Mouse (Mus musculus) kidney, adult 2 months (tissue): ENCODE measurements around the gene Arhgef11. TPM values are rescaled to one million over a fixed set of nuclear protein-coding genes. Genes with fewer than 3 reads are reported as not detected.

ENCODE experiments used
- DNase-seq: peaks from one replicate; pipeline ENCODE4 v3.0.0; 2021
- H3K27ac ChIP-seq: fragments of 200-500 bp; 2 replicates; pipeline ENCODE4 v1.5.1; 2012; ENCODE audit warnings: low read depth, low read length, control low read depth, inconsistent platforms; ENCODE audit not compliant: insufficient read depth
- H3K27me3 ChIP-seq: fragments of 200-500 bp; replicated peaks from 2 replicates; pipeline ENCODE4 v1.6.1; 2012; ENCODE audit warnings: mild to moderate bottlenecking, moderate library complexity, low read length, inconsistent platforms; ENCODE audit not compliant: control insufficient read depth, insufficient read depth
- H3K36me3 ChIP-seq: fragments of 200-500 bp; 2 replicates; pipeline ENCODE4 v1.6.1; 2012; ENCODE audit warnings: mild to moderate bottlenecking, moderate library complexity, low read length, inconsistent platforms; ENCODE audit not compliant: control insufficient read depth, insufficient read depth
- H3K4me1 ChIP-seq: fragments of 200-500 bp; 2 replicates; pipeline ENCODE4 v1.6.1; 2011; ENCODE audit warnings: low read length; ENCODE audit not compliant: control insufficient read depth, insufficient read depth
- H3K4me3 ChIP-seq: fragments of 200-500 bp; 2 replicates; pipeline ENCODE4 v1.5.1; 2011; ENCODE audit warnings: mild to moderate bottlenecking, low read depth, low read length, control low read depth; ENCODE audit not compliant: insufficient read depth
- CTCF ChIP-seq: fragments of 200-500 bp; conservative IDR thresholded peaks from 2 replicates; pipeline ENCODE4 v1.5.1; 2011; ENCODE audit warnings: low read depth, mild to moderate bottlenecking, control low read depth, low read length, moderate library complexity, mixed read lengths; ENCODE audit not compliant: insufficient read depth, insufficient read length
- POLR2A ChIP-seq: fragments of 200-500 bp; IDR thresholded peaks from one replicate; pipeline ENCODE4 v1.6.1; 2011; ENCODE audit warnings: low read depth, low read length, control low read depth
- WGBS: fragments of 180-500 bp; shearing (Covaris S2); methylation state at CpG from one replicate; pipeline ENCODE4 v1.1.7; 2018; 5-methylcytosine and 5-hydroxymethylcytosine counted together
- polyA plus RNA-seq: library from polyadenylated mRNA; depleted of rRNA; stranded (reverse); fragments of >200 nt; gene quantifications from 2 replicates; pipeline ENCODE4 v1.2.3, GENCODE M21; 2012

The Arhgef11 gene
- polyA plus RNA-seq, 1 experiment, result 35.4 TPM

GRCm38 (mm10) chr3:87733984-87734761 is 116.8 kb downstream of the Arhgef11 start:
- no peak for DNase-seq
- H3K27me3 ChIP-seq, result no peaks in the 10 kb centered on the region
- H3K27ac ChIP-seq, result no peak overlapping the region
- peaks cover 3% of the 10 kb centered on the region for H3K36me3 ChIP-seq
- TF ChIP-seq POLR2A (no peak), CTCF (no peak)
- H3K4me1 ChIP-seq, result no peaks in the 10 kb centered on the region
- WGBS, result 75% methylated on average over 11 of the region's 11 CpGs
- H3K4me3 ChIP-seq, result no peak overlapping the region

DNA sequence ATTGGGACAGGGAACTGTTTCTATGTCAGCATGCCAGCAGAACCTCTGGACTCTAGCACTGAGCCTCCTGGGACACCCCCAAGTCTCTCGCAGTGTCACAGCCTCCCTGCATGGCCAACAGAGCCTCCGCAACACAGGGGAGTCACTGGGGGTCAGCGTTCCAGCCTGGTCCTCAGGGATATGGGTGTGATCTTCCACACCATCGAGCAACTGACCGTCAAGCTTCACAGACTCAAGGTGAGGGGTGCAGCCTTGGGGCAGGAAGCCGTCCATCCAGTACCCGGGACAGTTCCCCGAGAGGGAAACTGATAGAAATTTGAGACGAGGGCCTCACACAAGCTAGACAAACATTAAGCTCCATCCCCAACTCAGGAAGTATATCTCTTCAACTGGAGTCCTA is 118.0 kb downstream of the Arhgef11 start:
- WGBS, result 49% methylated on average over 9 of the region's 9 CpGs
- Histone ChIP-seq H3K4me1 (no peaks in the 10 kb centered on the region), H3K36me3 (peaks cover 3% of the 10 kb centered on the region), H3K27me3 (no peaks in the 10 kb centered on the region), H3K4me3 (no peak overlapping the region), H3K27ac (no peak overlapping the region)
- DNase-seq, result no peak
- no peak for TF ChIP-seq POLR2A
- no peak for TF ChIP-seq CTCF

DNA sequence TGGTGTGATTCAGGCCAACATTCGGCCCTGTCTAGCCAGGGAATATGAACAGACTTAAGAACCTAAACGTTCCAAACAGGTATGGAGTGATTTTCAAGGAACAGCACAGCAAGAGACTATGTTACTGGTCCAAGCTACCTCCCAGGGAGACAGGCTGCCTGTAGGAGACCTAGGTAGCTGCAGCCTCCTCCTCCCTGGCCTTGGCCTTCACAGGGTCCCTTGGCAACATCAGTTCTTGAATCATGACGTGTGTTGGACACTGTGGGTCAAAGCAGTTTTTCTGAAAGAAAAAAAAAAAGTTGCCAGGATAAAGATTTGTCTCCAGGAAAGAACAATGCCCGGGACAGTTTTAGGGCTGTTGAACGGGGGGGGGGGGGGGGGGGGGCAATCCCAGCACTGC is 121.5 kb downstream of the Arhgef11 start:
- Histone ChIP-seq H3K27ac (no peak overlapping the region), H3K27me3 (no peaks in the 10 kb centered on the region), H3K4me3 (no peak overlapping the region), H3K4me1 (no peaks in the 10 kb centered on the region), H3K36me3 (peaks cover 3% of the 10 kb centered on the region)
- DNase-seq, result no peak
- 79% methylated on average over 5 of the region's 5 CpGs for WGBS
- TF ChIP-seq CTCF, result no peak
- TF ChIP-seq POLR2A, result no peak

DNA sequence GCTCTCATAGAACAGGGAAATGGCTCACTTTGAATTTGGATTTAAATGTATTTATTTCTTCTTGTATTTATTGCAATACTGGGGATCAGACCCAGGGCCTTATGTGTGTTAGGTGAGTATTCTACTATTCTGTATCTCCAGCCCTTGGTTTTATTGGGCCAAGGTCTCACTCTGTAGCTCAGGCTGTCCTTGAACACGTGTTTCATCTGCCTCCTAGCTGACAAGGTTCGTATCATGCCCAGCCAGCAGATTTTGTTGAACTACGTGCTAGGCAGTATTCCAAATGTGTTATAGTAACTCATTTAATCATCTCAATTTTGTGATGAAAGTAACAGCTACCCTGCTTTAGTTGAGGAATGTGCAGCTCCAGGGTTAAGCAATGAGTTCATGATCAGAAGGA is 124.7 kb downstream of the Arhgef11 start:
- no peak for DNase-seq
- TF ChIP-seq CTCF (no peak), POLR2A (no peak)
- Histone ChIP-seq H3K27me3 (no peaks in the 10 kb centered on the region), H3K4me3 (no peak overlapping the region), H3K36me3 (no peaks in the 10 kb centered on the region; the same call in 1 of the 2 replicates), H3K4me1 (no peaks in the 10 kb centered on the region), H3K27ac (no peak overlapping the region)
- WGBS, result 67% methylated on average over 3 of the region's 3 CpGs

DNA sequence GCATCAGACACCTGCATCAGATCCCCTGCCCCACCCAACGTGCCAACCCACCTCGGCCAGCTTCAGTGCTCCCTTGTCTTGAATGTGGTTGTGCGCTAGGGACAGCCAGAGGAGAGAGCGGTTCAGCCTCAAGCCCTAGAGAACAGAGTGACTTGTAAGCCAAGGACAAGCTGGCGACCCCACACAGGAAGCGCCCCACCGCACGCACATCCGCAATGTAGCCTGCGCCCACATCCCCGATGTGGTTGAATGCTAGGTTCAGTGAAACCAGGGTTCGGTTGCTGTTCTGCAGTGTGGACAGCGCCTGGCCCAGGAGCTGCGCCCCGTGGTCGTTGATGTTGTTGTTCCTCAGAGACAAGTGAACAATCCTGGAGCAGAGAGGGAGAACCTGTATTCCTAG is 125.4 kb downstream of the Arhgef11 start:
- no peak for DNase-seq
- no peaks in the 10 kb centered on the region for H3K27me3 ChIP-seq
- H3K4me1 ChIP-seq, result no peaks in the 10 kb centered on the region
- no peak overlapping the region for H3K27ac ChIP-seq
- no peak for TF ChIP-seq POLR2A
- no peak for TF ChIP-seq CTCF
- no peak overlapping the region for H3K4me3 ChIP-seq
- WGBS, result 76% methylated on average over 16 of the region's 16 CpGs
- no peaks in the 10 kb centered on the region; the same call in 1 of the 2 replicates for H3K36me3 ChIP-seq

DNA sequence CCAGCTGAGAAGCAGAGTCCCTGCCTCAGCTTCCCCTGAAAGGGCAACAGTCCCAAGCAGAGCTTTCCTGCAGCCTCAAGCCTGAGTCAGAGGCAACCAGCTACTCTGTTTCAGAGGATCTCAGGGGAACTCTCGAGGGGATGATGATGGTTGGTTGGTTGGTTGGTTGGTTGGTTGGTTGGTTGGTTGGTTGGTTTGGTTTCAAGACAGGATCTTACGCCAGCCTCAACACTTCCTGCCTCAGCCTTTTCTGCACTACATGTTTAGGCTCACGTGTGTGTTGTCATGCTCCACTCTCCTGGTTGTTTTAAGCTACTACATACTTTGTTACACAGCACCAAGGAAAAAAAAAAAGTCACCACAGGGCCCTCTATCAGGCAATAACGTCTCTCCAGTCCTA is 126.6 kb downstream of the Arhgef11 start:
- Histone ChIP-seq H3K4me3 (no peak overlapping the region), H3K4me1 (no peaks in the 10 kb centered on the region), H3K36me3 (no peaks in the 10 kb centered on the region), H3K27me3 (no peaks in the 10 kb centered on the region), H3K27ac (no peak overlapping the region)
- DNase-seq, result no peak
- TF ChIP-seq CTCF (no peak), POLR2A (no peak)
- 86% methylated on average over 4 of the region's 4 CpGs for WGBS

- TF ChIP-seq CTCF (no peak), POLR2A (no peak)
- Histone ChIP-seq H3K4me1 (no peaks in the 10 kb centered on the region), H3K27me3 (no peaks in the 10 kb centered on the region), H3K4me3 (no peak overlapping the region), H3K27ac (no peak overlapping the region), H3K36me3 (no peaks in the 10 kb centered on the region)
- WGBS, result 31% methylated on average over 18 of the region's 18 CpGs
- no peak for DNase-seq
These were observed 127.8 kb downstream of the Arhgef11 start for GRCm38 (mm10) chr3:87745036-87745659.
